Mouse (Mus musculus) MEL (cell line): ENCODE data around the gene Olfr1370. TPM values are rescaled to one million over a fixed set of nuclear protein-coding genes. Genes with fewer than 3 reads are reported as not detected.

Experiments used
- polyA plus RNA-seq, 2 experiments: library from polyadenylated mRNA; stranded (reverse) in 1 of 2; unstranded in 1 of 2; fragments of >175 nt in 1 of 2; fragments of >200 nt in 1 of 2; gene quantifications; 2 replicates each; pipeline versions ENCODE4 v1.2.1 to v1.2.4; 2012; ENCODE audit warnings: low replicate concordance in 2 of 2, low read depth in 1 of 2; ENCODE audit not compliant: insufficient read length in 2 of 2, insufficient read depth in 1 of 2, missing spikeins in 1 of 2
- total RNA-seq: library from RNA; depleted of rRNA; stranded (reverse); fragments of 300-350 nt; gene quantifications from 2 replicates; pipeline ENCODE4 v1.2.3, GENCODE M21; 2012; rRNA removed

Gene Olfr1370
- total and polyA plus RNA-seq, 3 experiments = not detected

Other genes starting within 250 kb of the Olfr1370 start
- not detected in 2 replicates for gene Olfr1369-ps1, start 36.5 kb upstream of the Olfr1370 start, total RNA-seq
- under 1 TPM in 1 of 2 experiments, not detected in 1; 0.74 TPM for gene Olfr1369-ps1, start 36.5 kb upstream of the Olfr1370 start, polyA plus RNA-seq
- not detected in 2 replicates for gene Olfr263, start 54.7 kb upstream of the Olfr1370 start, total RNA-seq
- gene Olfr263, start 54.7 kb upstream of the Olfr1370 start, polyA plus RNA-seq = not detected
- gene Olfr1368, start 70.9 kb upstream of the Olfr1370 start, total RNA-seq = not detected in 2 replicates
- not detected for gene Olfr1368, start 70.9 kb upstream of the Olfr1370 start, polyA plus RNA-seq
- gene Trim27, start 104.5 kb upstream of the Olfr1370 start, total RNA-seq = 257 and 258 TPM in 2 replicates
- 100 to 1,000 TPM; 311 to 339 TPM for gene Trim27, start 104.5 kb upstream of the Olfr1370 start, polyA plus RNA-seq
- not detected in 2 replicates for gene Gpx5, start 217.8 kb upstream of the Olfr1370 start, total RNA-seq
- not detected for gene Gpx5, start 217.8 kb upstream of the Olfr1370 start, polyA plus RNA-seq
- gene Gpx6, start 237.2 kb upstream of the Olfr1370 start, total RNA-seq = not detected in 2 replicates
- gene Gpx6, start 237.2 kb upstream of the Olfr1370 start, polyA plus RNA-seq = not detected